Mouse (Mus musculus): ENCODE results near the gene Arpc5.

GRCm38 (mm10) chr1:152798125-152798524 lies 31.8 kb downstream of the Arpc5 start:
- TF ChIP-seq CTCF (IDR thresholded peaks at IDR 0.05; ENCODE audit: borderline replicate concordance, control insufficient read depth, extremely low read depth, insufficient read depth, low read length, poor library complexity) (no peak), POLR2A (IDR thresholded peaks at IDR 0.05; ENCODE audit: control insufficient read depth, extremely low read depth, insufficient read depth, low read length, poor library complexity) (no peak)

Data from thymus, adult 2 months (tissue).